Mouse (Mus musculus) Patski (cell line): ENCODE measurements at regions not wholly inside any gene's neighbourhood (a gene's known extent, or its start where the extent isn't known, plus 50 kb on each side); places are given as distances from the start of the nearest gene placed in this dataset.

Experiments used
- ATAC-seq: fragments of 100-300 bp; one replicate; pipeline ENCODE4 v1.8.0; 2021
- CTCF ChIA-PET: fragments of 350-600 bp; sonication (Branson Sonifier 250); formaldehyde crosslinking; loops from one replicate; lab custom pipeline; 2022; ENCODE audit warnings: inconsistent platforms; lab: Charles Lee
- POLR2A ChIA-PET: fragments of 350-600 bp; sonication (Branson Sonifier 250); formaldehyde crosslinking; loops from one replicate; lab custom pipeline; 2022; ENCODE audit warnings: antibody characterized with exemption, inconsistent platforms; lab: Charles Lee
- DNase-seq: peaks from one replicate; pipeline ENCODE4 v3.0.0-alpha.2; 2011; ENCODE audit warnings: low read depth, low spot score
- H3K27me3 ChIP-seq: fragments of 371-371 bp; one replicate; pipeline ENCODE4 v1.5.1; 2021
- CTCF ChIP-seq: fragments of 100-300 bp; IDR thresholded peaks from one replicate; pipeline ENCODE4 v1.5.1; 2021
- in situ Hi-C: fragments of 300-500 bp; cut with MboI; formaldehyde crosslinking; loops from 3 replicates; pipeline ENCODE4 v1.11.1; 2018; ENCODE audit warnings: low pct_unique_long_range_greater_than_20kb, mixed read lengths

DNA sequence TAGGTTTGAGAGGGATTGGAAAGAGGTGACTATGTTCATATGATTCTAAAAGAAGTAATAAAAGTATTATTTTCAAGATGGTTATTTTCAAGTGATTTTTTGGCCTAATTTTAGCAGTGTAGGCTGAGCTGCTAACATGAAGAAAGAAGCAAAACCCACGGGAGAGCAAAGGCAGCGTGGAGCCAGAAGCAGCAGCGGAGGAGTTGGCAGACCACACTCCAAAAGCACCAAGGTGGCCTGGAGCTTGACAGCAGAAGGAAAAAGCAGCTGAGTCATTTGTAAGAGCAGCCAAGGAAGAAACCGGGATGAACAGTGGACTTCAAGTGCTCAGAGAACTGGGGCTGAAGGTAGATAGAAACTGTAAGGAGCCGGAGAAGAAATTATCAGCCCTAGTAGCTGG, 55.9 kb downstream of the Hdgfl1 start:
- TF ChIP-seq CTCF: no peak
- CTCF ChIA-PET: no interaction called here
- no peak for DNase-seq

GRCm38 (mm10) chr13:26699062-26699684, 70.8 kb downstream of the Hdgfl1 start:
- in situ Hi-C loops: no loop called here
- POLR2A ChIA-PET: no interaction called here
- no peak for TF ChIP-seq CTCF
- H3K27me3 ChIP-seq: no peaks in the 10 kb centered on the region
- ATAC-seq: no peak
- DNase-seq: no peak
- CTCF ChIA-PET: interaction anchor here (0.6 to 1.4 kb wide), 2 partner anchors 17 to 1030 kb away, joined by 3 to 4 read pairs; no protein-coding TSS in a partner anchor

More for the DNA sequence above, 55.9 kb downstream of the Hdgfl1 start:
- POLR2A ChIA-PET: no interaction called here
- no peak for ATAC-seq
- no peaks in the 10 kb centered on the region for H3K27me3 ChIP-seq
- in situ Hi-C loops: no loop called here

GRCm38 (mm10) chr13:26659471-26659870, 110.5 kb downstream of the Hdgfl1 start:
- no peak for TF ChIP-seq CTCF
- CTCF ChIA-PET: no interaction called here
- POLR2A ChIA-PET: no interaction called here
- no peak for ATAC-seq
- in situ Hi-C loops: no loop called here
- peaks cover 2% of the 10 kb centered on the region for H3K27me3 ChIP-seq
- no peak for DNase-seq

DNA sequence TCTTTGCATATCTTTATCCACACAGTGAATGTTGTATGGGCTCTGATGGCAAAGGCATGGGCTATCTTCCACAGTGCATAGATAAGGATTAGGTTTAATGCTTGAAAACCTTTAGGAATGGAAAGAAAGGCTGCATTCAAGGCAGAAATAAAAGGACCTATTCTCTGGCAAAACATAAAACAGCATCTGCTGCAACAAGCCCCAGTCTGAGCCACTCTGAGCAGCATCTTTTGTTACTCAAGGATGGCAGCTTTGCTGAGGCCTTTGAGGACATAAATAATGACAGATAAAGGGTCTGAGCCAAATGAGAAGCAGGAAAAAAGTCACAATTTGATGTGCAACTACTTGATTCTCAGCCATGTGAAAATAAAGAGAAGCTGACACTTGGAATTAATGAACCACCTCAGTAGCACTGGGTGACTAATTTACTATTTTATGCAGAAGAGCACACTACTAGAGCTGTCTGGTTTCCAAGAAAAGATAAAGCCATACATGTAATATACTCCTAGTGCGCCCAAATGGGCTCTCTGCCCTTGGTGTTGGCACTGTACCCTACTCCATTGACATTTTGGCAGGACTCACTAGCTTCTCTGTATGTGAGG, 112.9 kb downstream of the Hdgfl1 start:
- peaks cover 2% of the 10 kb centered on the region for H3K27me3 ChIP-seq
- ATAC-seq: no peak
- POLR2A ChIA-PET: no interaction called here
- TF ChIP-seq CTCF: no peak
- CTCF ChIA-PET: no interaction called here
- in situ Hi-C loops: no loop called here
- no peak for DNase-seq
